Mouse (Mus musculus): ENCODE measurements around the gene Slco3a1.

GRCm38 (mm10) chr7:74367350-74367749 lies 187.2 kb downstream of the Slco3a1 start:
- peak; percentile 29; the same call in 1 of the 2 replicates for TF ChIP-seq CTCF (IDR thresholded peaks at IDR 0.05; ENCODE audit: control insufficient read depth, insufficient read depth, low read length)
- no peak for TF ChIP-seq POLR2A (IDR thresholded peaks at IDR 0.05; ENCODE audit: borderline replicate concordance, control insufficient read depth, low read depth, low read length)

All from bone marrow, adult 2 months (tissue).